Comparison of ENCODE assay signal across 7 mouse cellular contexts in genomic region chr3:89216407-89216806, GRCm38 (mm10). TPM values are rescaled to one million over a fixed set of nuclear protein-coding genes. Genes with fewer than 3 reads are reported as not detected.
ATAC-seq lines count a peak whose summit lies in the region.
"Not testable (repeated sequence)": the region's sequence is repeated elsewhere in the genome, so short reads cannot be mapped to it uniquely, and the experiment has no call there.

No protein-coding gene starts in this region.

- H3K27ac ChIP-seq in embryonic facial prominence, embryonic 12.5 days; heart, embryonic 15.5 days; limb, embryonic 15.5 days: not testable (repeated sequence)
- peak overlapping the region; percentile 100; the same call in 1 of the 2 replicates for H3K27ac ChIP-seq in forebrain, embryonic 12.5 days
- H3K27ac ChIP-seq in hindbrain, embryonic 15.5 days (replicated peaks) = 0 out of 2 replicates have a peak overlapping the region, but pooled peaks have one; percentile 25
- peak overlapping the region; percentile 99; the same call in 1 of the 2 replicates for H3K27ac ChIP-seq in midbrain, embryonic 13.5 days
- H3K27ac ChIP-seq in neural tube, embryonic 14.5 days (ENCODE audit: low read depth, low read length) = 0 out of 2 replicates have a peak overlapping the region, but pooled peaks have one; percentile 95

- not testable (repeated sequence) for H3K36me3 ChIP-seq in embryonic facial prominence, embryonic 12.5 days; heart, embryonic 15.5 days; hindbrain, embryonic 15.5 days; neural tube, embryonic 14.5 days (ENCODE audit: control insufficient read depth, insufficient read depth, low read length)
- H3K36me3 ChIP-seq in forebrain, embryonic 12.5 days (replicated peaks) = peaks cover 23% of the 10 kb centered on the region
- H3K36me3 ChIP-seq in limb, embryonic 15.5 days = peaks cover 20% of the 10 kb centered on the region
- H3K36me3 ChIP-seq in midbrain, embryonic 13.5 days = peaks cover 25% of the 10 kb centered on the region

- 75% methylated on average over 7 of the region's 7 CpGs for WGBS in embryonic facial prominence, embryonic 12.5 days
- 73% methylated on average over 7 of the region's 7 CpGs for WGBS in forebrain, embryonic 12.5 days
- 71% methylated on average over 7 of the region's 7 CpGs for WGBS in heart, embryonic 15.5 days
- 67% methylated on average over 7 of the region's 7 CpGs for WGBS in hindbrain, embryonic 15.5 days
- 70% methylated on average over 7 of the region's 7 CpGs for WGBS in limb, embryonic 15.5 days
- WGBS in midbrain, embryonic 13.5 days = 77% methylated on average over 7 of the region's 7 CpGs
- 77% methylated on average over 7 of the region's 7 CpGs for WGBS in neural tube, embryonic 14.5 days

- not testable (repeated sequence) for ATAC-seq in embryonic facial prominence, embryonic 12.5 days (ENCODE audit: insufficient number of reproducible peaks, insufficient read depth, low FRiP score, low TSS enrichment); forebrain, embryonic 12.5 days (ENCODE audit: low FRiP score); heart, embryonic 15.5 days (replicated peaks; ENCODE audit: insufficient number of reproducible peaks, insufficient read depth, low FRiP score, low read depth); hindbrain, embryonic 15.5 days (ENCODE audit: low FRiP score, low read depth); limb, embryonic 15.5 days (ENCODE audit: insufficient number of reproducible peaks, low FRiP score, low TSS enrichment, low read depth); midbrain, embryonic 13.5 days; neural tube, embryonic 14.5 days (ENCODE audit: low read depth)

- H3K27me3 ChIP-seq in embryonic facial prominence, embryonic 12.5 days; forebrain, embryonic 12.5 days; heart, embryonic 15.5 days; hindbrain, embryonic 15.5 days; limb, embryonic 15.5 days; midbrain, embryonic 13.5 days; neural tube, embryonic 14.5 days (ENCODE audit: control insufficient read depth, insufficient read depth, low read length): not testable (repeated sequence)

- H3K4me1 ChIP-seq in embryonic facial prominence, embryonic 12.5 days = peaks cover 19% of the 10 kb centered on the region
- H3K4me1 ChIP-seq in forebrain, embryonic 12.5 days = peaks cover 73% of the 10 kb centered on the region
- peaks cover 32% of the 10 kb centered on the region for H3K4me1 ChIP-seq in heart, embryonic 15.5 days (replicated peaks)
- H3K4me1 ChIP-seq in hindbrain, embryonic 15.5 days (replicated peaks) = peaks cover 45% of the 10 kb centered on the region
- H3K4me1 ChIP-seq in limb, embryonic 15.5 days = peaks cover 32% of the 10 kb centered on the region
- peaks cover 75% of the 10 kb centered on the region for H3K4me1 ChIP-seq in midbrain, embryonic 13.5 days (replicated peaks)
- peaks cover 19% of the 10 kb centered on the region for H3K4me1 ChIP-seq in neural tube, embryonic 14.5 days (ENCODE audit: control insufficient read depth, insufficient read depth, low read length)

- not testable (repeated sequence) for H3K9me3 ChIP-seq in embryonic facial prominence, embryonic 12.5 days; forebrain, embryonic 12.5 days; heart, embryonic 15.5 days (replicated peaks); hindbrain, embryonic 15.5 days; limb, embryonic 15.5 days; midbrain, embryonic 13.5 days; neural tube, embryonic 14.5 days (ENCODE audit: control insufficient read depth, low read length)

- peak overlapping the region; percentile 70 for H3K4me2 ChIP-seq in embryonic facial prominence, embryonic 12.5 days (replicated peaks)
- not testable (repeated sequence) for H3K4me2 ChIP-seq in forebrain, embryonic 12.5 days; neural tube, embryonic 14.5 days (ENCODE audit: low read depth, low read length)
- peak overlapping the region; percentile 92; the same call in 1 of the 2 replicates for H3K4me2 ChIP-seq in heart, embryonic 15.5 days
- H3K4me2 ChIP-seq in hindbrain, embryonic 15.5 days = peak overlapping the region; percentile 88
- H3K4me2 ChIP-seq in limb, embryonic 15.5 days = peak overlapping the region; percentile 68
- peak overlapping the region; percentile 70 for H3K4me2 ChIP-seq in midbrain, embryonic 13.5 days (replicated peaks)

- not testable (repeated sequence) for H3K4me3 ChIP-seq in embryonic facial prominence, embryonic 12.5 days; forebrain, embryonic 12.5 days (replicated peaks); heart, embryonic 15.5 days; hindbrain, embryonic 15.5 days; neural tube, embryonic 14.5 days (ENCODE audit: low read depth, low read length)
- H3K4me3 ChIP-seq in limb, embryonic 15.5 days = peak overlapping the region; percentile 73; the same call in 1 of the 2 replicates
- H3K4me3 ChIP-seq in midbrain, embryonic 13.5 days (replicated peaks) = peak overlapping the region; percentile 84; the same call in 1 of the 2 replicates

- not testable (repeated sequence) for H3K9ac ChIP-seq in embryonic facial prominence, embryonic 12.5 days; forebrain, embryonic 12.5 days; heart, embryonic 15.5 days; hindbrain, embryonic 15.5 days; limb, embryonic 15.5 days; neural tube, embryonic 14.5 days (replicated peaks; ENCODE audit: low read depth, low read length)
- peak overlapping the region; percentile 41; the same call in 1 of the 2 replicates for H3K9ac ChIP-seq in midbrain, embryonic 13.5 days (replicated peaks)

RNA-seq across cellular contexts. Expression of gene Thbs3, which starts 1.4 kb away (rescaled TPM):
- polyA plus RNA-seq in embryonic facial prominence, embryonic 12.5 days (2016; fragmentation: Nextera tagmentation; extraction: Ambion mirVana) = 42.6 and 46.2 TPM in 2 replicates
- 95.1 and 97.9 TPM in 2 replicates for polyA plus RNA-seq in forebrain, embryonic 12.5 days (2016; fragmentation: Nextera tagmentation; extraction: Ambion mirVana)
- 17.5 and 31.4 TPM in 2 replicates for polyA plus RNA-seq in heart, embryonic 15.5 days (2015; fragmentation: Nextera tagmentation; extraction: Ambion mirVana)
- 51.5 and 51.6 TPM in 2 replicates for polyA plus RNA-seq in hindbrain, embryonic 15.5 days (2015; fragmentation: Nextera tagmentation; extraction: Ambion mirVana)
- polyA plus RNA-seq in limb, embryonic 15.5 days (2015; fragmentation: Nextera tagmentation; extraction: Ambion mirVana) = 94.0 and 116 TPM in 2 replicates
- 82.9 and 86.2 TPM in 2 replicates for polyA plus RNA-seq in midbrain, embryonic 13.5 days (2015; fragmentation: Nextera tagmentation; extraction: Ambion mirVana)
- 34.7 and 36.6 TPM in 2 replicates for polyA plus RNA-seq in neural tube, embryonic 14.5 days (2014; fragmentation: Nextera tagmentation; extraction: Ambion mirVana)

RNA-seq across cellular contexts. Expression of gene Mtx1, which starts 10.5 kb away (rescaled TPM):
- polyA plus RNA-seq in embryonic facial prominence, embryonic 12.5 days (2016; fragmentation: Nextera tagmentation; extraction: Ambion mirVana) = 208 and 211 TPM in 2 replicates
- 185 and 194 TPM in 2 replicates for polyA plus RNA-seq in forebrain, embryonic 12.5 days (2016; fragmentation: Nextera tagmentation; extraction: Ambion mirVana)
- polyA plus RNA-seq in heart, embryonic 15.5 days (2015; fragmentation: Nextera tagmentation; extraction: Ambion mirVana) = 106 and 119 TPM in 2 replicates
- polyA plus RNA-seq in hindbrain, embryonic 15.5 days (2015; fragmentation: Nextera tagmentation; extraction: Ambion mirVana) = 149 and 152 TPM in 2 replicates
- 156 and 180 TPM in 2 replicates for polyA plus RNA-seq in limb, embryonic 15.5 days (2015; fragmentation: Nextera tagmentation; extraction: Ambion mirVana)
- polyA plus RNA-seq in midbrain, embryonic 13.5 days (2015; fragmentation: Nextera tagmentation; extraction: Ambion mirVana) = 158 and 165 TPM in 2 replicates
- 147 and 151 TPM in 2 replicates for polyA plus RNA-seq in neural tube, embryonic 14.5 days (2014; fragmentation: Nextera tagmentation; extraction: Ambion mirVana)

RNA-seq across cellular contexts. Expression of gene Muc1, which starts 12.4 kb away (rescaled TPM):
- 0.78 and 1.6 TPM in 2 replicates for polyA plus RNA-seq in embryonic facial prominence, embryonic 12.5 days (2016; fragmentation: Nextera tagmentation; extraction: Ambion mirVana)
- 3.8 and 4.7 TPM in 2 replicates for polyA plus RNA-seq in forebrain, embryonic 12.5 days (2016; fragmentation: Nextera tagmentation; extraction: Ambion mirVana)
- polyA plus RNA-seq in heart, embryonic 15.5 days (2015; fragmentation: Nextera tagmentation; extraction: Ambion mirVana) = 1.6 and 7.0 TPM in 2 replicates
- polyA plus RNA-seq in hindbrain, embryonic 15.5 days (2015; fragmentation: Nextera tagmentation; extraction: Ambion mirVana) = 1.2 and 1.6 TPM in 2 replicates
- polyA plus RNA-seq in limb, embryonic 15.5 days (2015; fragmentation: Nextera tagmentation; extraction: Ambion mirVana) = 0.64 and 0.68 TPM in 2 replicates
- polyA plus RNA-seq in midbrain, embryonic 13.5 days (2015; fragmentation: Nextera tagmentation; extraction: Ambion mirVana) = 3.2 and 3.4 TPM in 2 replicates
- 0.90 and 1.4 TPM in 2 replicates for polyA plus RNA-seq in neural tube, embryonic 14.5 days (2014; fragmentation: Nextera tagmentation; extraction: Ambion mirVana)

RNA-seq across cellular contexts. Expression of gene Gba, which starts 13.7 kb away (rescaled TPM):
- 33.2 and 34.9 TPM in 2 replicates for polyA plus RNA-seq in embryonic facial prominence, embryonic 12.5 days (2016; fragmentation: Nextera tagmentation; extraction: Ambion mirVana)
- 34.3 and 37.4 TPM in 2 replicates for polyA plus RNA-seq in forebrain, embryonic 12.5 days (2016; fragmentation: Nextera tagmentation; extraction: Ambion mirVana)
- 27.3 and 34.7 TPM in 2 replicates for polyA plus RNA-seq in heart, embryonic 15.5 days (2015; fragmentation: Nextera tagmentation; extraction: Ambion mirVana)
- 46.6 and 48.0 TPM in 2 replicates for polyA plus RNA-seq in hindbrain, embryonic 15.5 days (2015; fragmentation: Nextera tagmentation; extraction: Ambion mirVana)
- 62.5 and 70.9 TPM in 2 replicates for polyA plus RNA-seq in limb, embryonic 15.5 days (2015; fragmentation: Nextera tagmentation; extraction: Ambion mirVana)
- polyA plus RNA-seq in midbrain, embryonic 13.5 days (2015; fragmentation: Nextera tagmentation; extraction: Ambion mirVana) = 43.5 and 46.7 TPM in 2 replicates
- 41.5 and 49.7 TPM in 2 replicates for polyA plus RNA-seq in neural tube, embryonic 14.5 days (2014; fragmentation: Nextera tagmentation; extraction: Ambion mirVana)

RNA-seq across cellular contexts. Expression of gene Krtcap2, which starts 29.4 kb away (rescaled TPM):
- 297 and 306 TPM in 2 replicates for polyA plus RNA-seq in embryonic facial prominence, embryonic 12.5 days (2016; fragmentation: Nextera tagmentation; extraction: Ambion mirVana)
- polyA plus RNA-seq in forebrain, embryonic 12.5 days (2016; fragmentation: Nextera tagmentation; extraction: Ambion mirVana) = 249 and 252 TPM in 2 replicates
- polyA plus RNA-seq in heart, embryonic 15.5 days (2015; fragmentation: Nextera tagmentation; extraction: Ambion mirVana) = 189 and 207 TPM in 2 replicates
- 196 and 211 TPM in 2 replicates for polyA plus RNA-seq in hindbrain, embryonic 15.5 days (2015; fragmentation: Nextera tagmentation; extraction: Ambion mirVana)
- polyA plus RNA-seq in limb, embryonic 15.5 days (2015; fragmentation: Nextera tagmentation; extraction: Ambion mirVana) = 307 and 334 TPM in 2 replicates
- polyA plus RNA-seq in midbrain, embryonic 13.5 days (2015; fragmentation: Nextera tagmentation; extraction: Ambion mirVana) = 205 and 209 TPM in 2 replicates
- 206 and 240 TPM in 2 replicates for polyA plus RNA-seq in neural tube, embryonic 14.5 days (2014; fragmentation: Nextera tagmentation; extraction: Ambion mirVana)
